Mouse (Mus musculus) small intestine, adult 2 months (tissue): ENCODE results near the gene Glis3. TPM values are rescaled to one million over a fixed set of nuclear protein-coding genes. Genes with fewer than 3 reads are reported as not detected.

Source experiments
- H3K27ac ChIP-seq: fragments of 200-500 bp; 2 replicates; pipeline ENCODE4 v1.5.1; 2012; ENCODE audit warnings: low read depth, low read length, control low read depth, inconsistent platforms; ENCODE audit not compliant: insufficient read depth
- H3K27me3 ChIP-seq: fragments of 200-500 bp; 2 replicates; pipeline ENCODE4 v1.6.1; 2012; ENCODE audit warnings: mild to moderate bottlenecking, moderate library complexity, low read length, inconsistent platforms; ENCODE audit not compliant: control insufficient read depth, insufficient read depth
- H3K36me3 ChIP-seq: fragments of 200-500 bp; 2 replicates; pipeline ENCODE4 v1.6.1; 2012; ENCODE audit warnings: mild to moderate bottlenecking, low read length, control low read depth, inconsistent platforms; ENCODE audit not compliant: control insufficient read depth, insufficient read depth
- H3K4me1 ChIP-seq: fragments of 200-500 bp; 2 replicates; pipeline ENCODE4 v1.6.1; 2012; ENCODE audit warnings: low read length, inconsistent platforms, mixed read lengths; ENCODE audit not compliant: control insufficient read depth, insufficient read depth, insufficient read length
- H3K4me3 ChIP-seq: fragments of 200-500 bp; 2 replicates; pipeline ENCODE4 v1.5.1; 2012; ENCODE audit warnings: low read depth, mild to moderate bottlenecking, control low read depth, inconsistent platforms, low read length, moderate library complexity
- CTCF ChIP-seq: fragments of 200-500 bp; IDR thresholded peaks from 2 replicates; pipeline ENCODE4 v1.5.1; 2012; ENCODE audit warnings: low read depth, mild to moderate bottlenecking, control low read depth, inconsistent platforms, low read length, moderate library complexity, mixed read lengths; ENCODE audit not compliant: insufficient replicate concordance, insufficient read length; ENCODE audit errors: extremely low read depth
- POLR2A ChIP-seq: fragments of 200-500 bp; IDR thresholded peaks from 2 replicates; pipeline ENCODE4 v1.6.1; 2012; ENCODE audit warnings: low read depth, mild to moderate bottlenecking, control low read depth, inconsistent platforms, low read length, moderate library complexity
- WGBS: fragments of 180-500 bp; shearing (Covaris S2); methylation state at CpG from one replicate; pipeline ENCODE4 v1.1.7; 2018; 5-methylcytosine and 5-hydroxymethylcytosine counted together
- polyA plus RNA-seq: library from polyadenylated mRNA; depleted of rRNA; stranded (reverse); fragments of >200 nt; gene quantifications from 2 replicates; pipeline ENCODE4 v1.2.3, GENCODE M21; 2012

Glis3 gene
- polyA plus RNA-seq, 1 experiment: 1.6 TPM

DNA sequence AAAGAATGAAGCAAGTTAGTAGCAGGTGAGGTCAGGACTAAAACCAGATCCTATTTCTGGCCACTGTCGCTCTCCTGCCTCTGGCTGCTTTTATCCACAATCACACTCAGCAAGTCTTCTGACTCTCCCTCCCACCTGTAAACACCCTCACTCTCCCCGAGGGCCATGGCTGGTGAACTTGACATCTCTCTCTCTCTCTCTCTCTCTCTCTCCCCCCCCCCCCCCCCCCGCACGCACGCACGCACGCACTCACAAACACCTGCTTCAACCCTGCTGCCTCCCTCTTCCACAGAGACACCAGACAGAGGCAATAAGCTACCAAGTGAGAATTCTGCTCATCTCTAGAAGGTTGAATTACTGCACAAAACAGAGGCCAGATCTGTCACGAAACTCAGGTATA is 208.7 kb downstream of the Glis3 start:
- H3K36me3 ChIP-seq: no peaks in the 10 kb centered on the region
- no peaks in the 10 kb centered on the region for H3K27me3 ChIP-seq
- H3K4me1 ChIP-seq: no peaks in the 10 kb centered on the region
- no peak overlapping the region for H3K4me3 ChIP-seq
- WGBS: 80% methylated on average over 8 of the region's 8 CpGs
- TF ChIP-seq CTCF (no peak), POLR2A (no peak)
- H3K27ac ChIP-seq: no peak overlapping the region

DNA sequence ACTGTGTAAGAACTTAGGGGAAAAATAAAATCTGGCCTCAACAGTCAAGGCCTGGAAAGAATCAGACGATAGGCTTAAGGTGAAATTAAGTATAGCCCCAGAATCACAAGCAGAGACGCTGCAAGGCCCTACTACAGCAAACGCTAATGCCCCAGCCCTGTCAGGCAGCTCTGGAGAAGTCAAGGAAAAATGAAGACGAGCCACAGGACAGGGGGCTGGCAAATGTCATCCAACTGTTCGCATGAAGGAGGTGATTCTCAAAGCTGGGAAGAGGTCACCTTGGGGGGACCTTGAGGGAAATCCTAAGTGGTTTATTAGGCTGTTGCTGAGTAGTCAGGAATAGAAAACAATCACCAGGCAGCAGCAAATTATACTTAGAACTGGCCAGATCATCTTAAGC is 214.1 kb downstream of the Glis3 start:
- H3K27ac ChIP-seq: no peak overlapping the region
- H3K4me1 ChIP-seq: no peaks in the 10 kb centered on the region
- TF ChIP-seq CTCF: no peak
- no peak for TF ChIP-seq POLR2A
- 84% methylated on average over 5 of the region's 5 CpGs for WGBS
- H3K4me3 ChIP-seq: no peak overlapping the region
- no peaks in the 10 kb centered on the region for H3K36me3 ChIP-seq
- no peaks in the 10 kb centered on the region for H3K27me3 ChIP-seq

DNA sequence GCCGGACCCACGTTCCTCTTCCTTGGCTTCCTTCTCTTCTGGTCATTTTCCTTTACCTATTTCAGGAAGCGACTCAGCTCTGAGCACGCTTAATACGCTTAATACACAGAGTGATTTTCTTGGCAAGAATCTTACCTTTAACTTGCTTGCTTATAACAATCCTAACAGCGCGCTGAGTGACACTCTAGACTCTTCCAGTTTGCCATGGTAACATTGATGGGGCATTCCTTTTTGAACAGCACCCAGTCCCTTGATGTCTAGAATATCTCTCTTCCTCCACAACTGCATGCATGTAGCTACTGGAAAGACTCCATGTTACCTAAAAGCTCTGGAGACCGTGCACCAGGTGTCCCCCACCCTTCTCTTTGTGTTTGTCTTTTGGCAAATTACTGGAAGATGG is 225.5 kb downstream of the Glis3 start:
- Histone ChIP-seq H3K27ac (no peak overlapping the region), H3K36me3 (no peaks in the 10 kb centered on the region), H3K4me3 (no peak overlapping the region), H3K4me1 (no peaks in the 10 kb centered on the region), H3K27me3 (no peaks in the 10 kb centered on the region)
- TF ChIP-seq CTCF (no peak), POLR2A (no peak)
- 82% methylated on average over 8 of the region's 8 CpGs for WGBS

GRCm38 (mm10) chr19:28452951-28453520 is 226.8 kb downstream of the Glis3 start:
- Histone ChIP-seq H3K27ac (no peak overlapping the region), H3K27me3 (no peaks in the 10 kb centered on the region), H3K4me1 (no peaks in the 10 kb centered on the region), H3K36me3 (no peaks in the 10 kb centered on the region), H3K4me3 (no peak overlapping the region)
- 74% methylated on average over 12 of the region's 12 CpGs for WGBS
- TF ChIP-seq CTCF (no peak), POLR2A (no peak)

GRCm38 (mm10) chr19:28448811-28449210 is 231.1 kb downstream of the Glis3 start:
- 84% methylated on average over 4 of the region's 4 CpGs for WGBS
- H3K4me1 ChIP-seq: no peaks in the 10 kb centered on the region
- TF ChIP-seq CTCF (no peak), POLR2A (no peak)

DNA sequence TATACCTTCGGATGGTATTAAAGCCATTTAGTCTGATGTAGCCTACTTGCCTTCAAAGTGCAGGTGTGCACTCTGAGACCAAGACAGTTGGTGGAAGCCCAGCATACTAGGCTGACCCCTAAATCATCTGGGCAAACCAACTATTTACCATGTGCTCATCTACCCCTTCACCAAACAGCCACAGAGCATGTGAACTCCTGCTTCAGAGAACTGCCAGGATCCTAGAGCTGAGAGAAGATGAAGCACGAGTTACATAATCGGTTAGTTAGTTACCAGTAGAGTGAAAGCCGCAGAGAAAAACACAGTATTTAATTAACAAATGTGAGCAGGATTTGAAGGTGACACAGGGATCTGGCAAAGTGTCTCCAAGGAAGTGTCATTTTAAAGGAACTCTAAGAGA is 237.7 kb downstream of the Glis3 start:
- Histone ChIP-seq H3K36me3 (no peaks in the 10 kb centered on the region), H3K4me1 (no peaks in the 10 kb centered on the region; the same call in 1 of the 2 replicates), H3K4me3 (no peak overlapping the region), H3K27ac (no peak overlapping the region), H3K27me3 (no peaks in the 10 kb centered on the region)
- 88% methylated on average over 4 of the region's 4 CpGs for WGBS
- TF ChIP-seq CTCF (no peak), POLR2A (no peak)

More at GRCm38 (mm10) chr19:28448811-28449210, 231.1 kb downstream of the Glis3 start:
- Histone ChIP-seq H3K27me3 (no peaks in the 10 kb centered on the region), H3K36me3 (no peaks in the 10 kb centered on the region), H3K27ac (no peak overlapping the region), H3K4me3 (no peak overlapping the region)

GRCm38 (mm10) chr19:28436457-28437148 is 243.3 kb downstream of the Glis3 start:
- Histone ChIP-seq H3K4me3 (no peak overlapping the region), H3K4me1 (no peaks in the 10 kb centered on the region), H3K27ac (no peak overlapping the region), H3K27me3 (no peaks in the 10 kb centered on the region), H3K36me3 (no peaks in the 10 kb centered on the region)
- 69% methylated on average over 12 of the region's 12 CpGs for WGBS
- TF ChIP-seq POLR2A: no peak
- TF ChIP-seq CTCF: no peak
